Mouse (Mus musculus): ENCODE data around the gene Lnx1. TPM values are rescaled to one million over a fixed set of nuclear protein-coding genes. Genes with fewer than 3 reads are reported as not detected.

Gene Lnx1
- polyA plus RNA-seq, 1 experiment from 2014 or later, result 0.12 TPM

GRCm38 (mm10) chr5:74617816-74618572, 84.7 kb downstream of the Lnx1 start:
- H3K36me3 ChIP-seq, result no peaks in the 10 kb centered on the region
- 0 out of 2 replicates have a peak, but pooled peaks cover 4% of the 10 kb centered on the region for H3K4me1 ChIP-seq
- no peak overlapping the region for H3K9ac ChIP-seq
- no peak overlapping the region for H3K27ac ChIP-seq
- H3K4me2 ChIP-seq, result no peak overlapping the region
- no peak overlapping the region for H3K4me3 ChIP-seq
- H3K9me3 ChIP-seq (replicated peaks), result no peaks in the 10 kb centered on the region
- no peaks in the 10 kb centered on the region; the same call in 1 of the 2 replicates for H3K27me3 ChIP-seq (replicated peaks)
- 44% methylated on average over 7 of the region's 13 CpGs for WGBS (ENCODE audit: insufficient replicate concordance)
- no peak for ATAC-seq

- no peaks in the 10 kb centered on the region for H3K9me3 ChIP-seq (replicated peaks)
- WGBS (ENCODE audit: insufficient replicate concordance), result 48% methylated on average over 18 of the region's 18 CpGs
- H3K27ac ChIP-seq, result no peak overlapping the region
These were observed 89.1 kb downstream of the Lnx1 start for GRCm38 (mm10) chr5:74613491-74614151.

GRCm38 (mm10) chr5:74612713-74613112, 90.0 kb downstream of the Lnx1 start:
- H3K27ac ChIP-seq, result no peak overlapping the region
- ATAC-seq, result no peak
- no peak overlapping the region for H3K4me2 ChIP-seq
- no peaks in the 10 kb centered on the region for H3K36me3 ChIP-seq
- H3K4me3 ChIP-seq, result no peak overlapping the region
- H3K9ac ChIP-seq, result no peak overlapping the region
- H3K4me1 ChIP-seq, result 0 out of 2 replicates have a peak, but pooled peaks cover 4% of the 10 kb centered on the region
- WGBS (ENCODE audit: insufficient replicate concordance), result 70% methylated on average over 5 of the region's 5 CpGs
- no peaks in the 10 kb centered on the region; the same call in 1 of the 2 replicates for H3K27me3 ChIP-seq (replicated peaks)
- H3K9me3 ChIP-seq (replicated peaks), result no peaks in the 10 kb centered on the region

More at GRCm38 (mm10) chr5:74613491-74614151, 89.1 kb downstream of the Lnx1 start:
- Histone ChIP-seq H3K4me1 (0 out of 2 replicates have a peak, but pooled peaks cover 4% of the 10 kb centered on the region), H3K36me3 (no peaks in the 10 kb centered on the region), H3K4me2 (no peak overlapping the region), H3K27me3 (replicated peaks) (no peaks in the 10 kb centered on the region; the same call in 1 of the 2 replicates), H3K4me3 (no peak overlapping the region), H3K9ac (no peak overlapping the region)
- no peak for ATAC-seq

GRCm38 (mm10) chr5:74610511-74610910, 92.2 kb downstream of the Lnx1 start:
- no peak for ATAC-seq
- no peaks in the 10 kb centered on the region for H3K27me3 ChIP-seq (replicated peaks)
- H3K4me1 ChIP-seq, result 0 out of 2 replicates have a peak, but pooled peaks cover 4% of the 10 kb centered on the region
- no peaks in the 10 kb centered on the region for H3K9me3 ChIP-seq (replicated peaks)
- no peak overlapping the region for H3K4me2 ChIP-seq
- H3K27ac ChIP-seq, result no peak overlapping the region
- WGBS (ENCODE audit: insufficient replicate concordance), result 68% methylated on average over 10 of the region's 10 CpGs
- no peaks in the 10 kb centered on the region for H3K36me3 ChIP-seq
- no peak overlapping the region for H3K4me3 ChIP-seq
- no peak overlapping the region for H3K9ac ChIP-seq

- Histone ChIP-seq H3K27ac (no peak overlapping the region), H3K4me1 (no peaks in the 10 kb centered on the region), H3K4me2 (no peak overlapping the region), H3K4me3 (no peak overlapping the region), H3K9me3 (replicated peaks) (no peaks in the 10 kb centered on the region), H3K9ac (no peak overlapping the region), H3K36me3 (no peaks in the 10 kb centered on the region), H3K27me3 (replicated peaks) (no peaks in the 10 kb centered on the region)
- 78% methylated on average over 8 of the region's 8 CpGs for WGBS (ENCODE audit: insufficient replicate concordance)
- no peak for ATAC-seq
These were observed 96.5 kb downstream of the Lnx1 start for GRCm38 (mm10) chr5:74606213-74606612.

- Histone ChIP-seq H3K27ac (no peak overlapping the region), H3K4me3 (no peak overlapping the region), H3K9ac (no peak overlapping the region), H3K4me2 (no peak overlapping the region), H3K4me1 (no peaks in the 10 kb centered on the region), H3K27me3 (replicated peaks) (no peaks in the 10 kb centered on the region), H3K36me3 (peaks cover 15% of the 10 kb centered on the region), H3K9me3 (replicated peaks) (no peaks in the 10 kb centered on the region)
- WGBS (ENCODE audit: insufficient replicate concordance), result 62% methylated on average over 4 of the region's 4 CpGs
- ATAC-seq, result no peak
These were observed 99.4 kb downstream of the Lnx1 start for GRCm38 (mm10) chr5:74603306-74603705.

- Histone ChIP-seq H3K4me1 (no peaks in the 10 kb centered on the region), H3K36me3 (peaks cover 24% of the 10 kb centered on the region), H3K4me3 (no peak overlapping the region), H3K9me3 (replicated peaks) (no peaks in the 10 kb centered on the region), H3K27ac (no peak overlapping the region), H3K4me2 (no peak overlapping the region), H3K9ac (no peak overlapping the region), H3K27me3 (replicated peaks) (no peaks in the 10 kb centered on the region)
- no peak for ATAC-seq
- WGBS (ENCODE audit: insufficient replicate concordance), result 79% methylated on average over 10 of the region's 10 CpGs
These were observed 100.3 kb downstream of the Lnx1 start for GRCm38 (mm10) chr5:74602371-74602770.

GRCm38 (mm10) chr5:74601965-74602364, 100.7 kb downstream of the Lnx1 start:
- Histone ChIP-seq H3K4me1 (no peaks in the 10 kb centered on the region), H3K4me3 (no peak overlapping the region), H3K27ac (no peak overlapping the region), H3K27me3 (replicated peaks) (no peaks in the 10 kb centered on the region), H3K4me2 (no peak overlapping the region), H3K36me3 (peaks cover 28% of the 10 kb centered on the region), H3K9me3 (replicated peaks) (no peaks in the 10 kb centered on the region), H3K9ac (no peak overlapping the region)
- no peak for ATAC-seq
- 85% methylated on average over 6 of the region's 6 CpGs for WGBS (ENCODE audit: insufficient replicate concordance)

GRCm38 (mm10) chr5:74601171-74601570, 101.5 kb downstream of the Lnx1 start:
- H3K4me1 ChIP-seq, result no peaks in the 10 kb centered on the region
- H3K4me3 ChIP-seq, result no peak overlapping the region
- 71% methylated on average over 3 of the region's 3 CpGs for WGBS (ENCODE audit: insufficient replicate concordance)
- no peak overlapping the region for H3K9ac ChIP-seq
- no peak overlapping the region for H3K4me2 ChIP-seq
- H3K36me3 ChIP-seq, result peaks cover 34% of the 10 kb centered on the region
- no peaks in the 10 kb centered on the region for H3K9me3 ChIP-seq (replicated peaks)
- H3K27ac ChIP-seq, result no peak overlapping the region
- ATAC-seq, result no peak
- no peaks in the 10 kb centered on the region for H3K27me3 ChIP-seq (replicated peaks)

GRCm38 (mm10) chr5:74600010-74600409, 102.7 kb downstream of the Lnx1 start:
- H3K4me1 ChIP-seq, result no peaks in the 10 kb centered on the region
- no peaks in the 10 kb centered on the region for H3K27me3 ChIP-seq (replicated peaks)
- H3K4me2 ChIP-seq, result no peak overlapping the region
- 83% methylated on average over 5 of the region's 5 CpGs for WGBS (ENCODE audit: insufficient replicate concordance)
- H3K9ac ChIP-seq, result no peak overlapping the region
- H3K4me3 ChIP-seq, result no peak overlapping the region
- no peak overlapping the region for H3K27ac ChIP-seq
- ATAC-seq, result no peak
- H3K9me3 ChIP-seq (replicated peaks), result no peaks in the 10 kb centered on the region
- H3K36me3 ChIP-seq, result peaks cover 43% of the 10 kb centered on the region

- WGBS (ENCODE audit: insufficient replicate concordance), result 83% methylated on average over 8 of the region's 8 CpGs
- ATAC-seq, result no peak
- Histone ChIP-seq H3K27me3 (replicated peaks) (no peaks in the 10 kb centered on the region), H3K4me2 (no peak overlapping the region), H3K4me1 (no peaks in the 10 kb centered on the region), H3K9ac (no peak overlapping the region), H3K36me3 (peaks cover 90% of the 10 kb centered on the region), H3K9me3 (replicated peaks) (no peaks in the 10 kb centered on the region), H3K27ac (no peak overlapping the region), H3K4me3 (no peak overlapping the region)
These were observed 109.6 kb downstream of the Lnx1 start for GRCm38 (mm10) chr5:74593147-74593546.

GRCm38 (mm10) chr5:74591413-74591812, 111.3 kb downstream of the Lnx1 start:
- no peak overlapping the region for H3K9ac ChIP-seq
- no peak for ATAC-seq
- no peak overlapping the region for H3K27ac ChIP-seq
- H3K36me3 ChIP-seq, result peaks cover 90% of the 10 kb centered on the region
- H3K9me3 ChIP-seq (replicated peaks), result no peaks in the 10 kb centered on the region
- no peaks in the 10 kb centered on the region for H3K4me1 ChIP-seq
- 88% methylated on average over 5 of the region's 5 CpGs for WGBS (ENCODE audit: insufficient replicate concordance)
- H3K27me3 ChIP-seq (replicated peaks), result no peaks in the 10 kb centered on the region
- H3K4me3 ChIP-seq, result no peak overlapping the region
- H3K4me2 ChIP-seq, result no peak overlapping the region

All from liver, embryonic 12.5 days (tissue).